23 mouse cellular contexts compared by ENCODE assay signal in the genomic region with DNA sequence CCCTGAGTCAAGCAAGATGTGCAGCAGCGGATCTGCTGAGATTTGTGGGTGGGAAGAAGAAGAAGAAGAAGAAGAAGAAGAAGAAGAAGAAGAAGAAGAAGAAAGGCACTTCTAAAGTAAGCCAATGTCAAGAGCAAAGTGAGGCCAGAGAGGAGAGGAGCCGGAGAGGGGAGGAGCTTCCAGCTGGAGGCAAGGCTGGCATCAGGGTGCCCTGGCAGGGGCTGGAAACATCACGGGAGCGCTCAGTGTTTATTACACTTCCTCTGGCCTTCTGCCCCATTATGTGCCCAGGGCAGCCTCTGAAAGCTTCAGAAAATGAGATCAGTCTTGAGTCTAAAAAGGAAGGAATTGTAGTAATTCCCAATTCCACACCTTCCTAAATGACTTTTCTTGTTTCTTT.
"Had no signal": no experiment of that assay in that cellular context is flagged by ENCODE, and none has a peak within 500 bp of the region (broad histone marks: within the 10 kb centered on the region; RNA-seq: fewer than 3 reads in every experiment).

No protein-coding gene starts in this region.

- H3K4me3 ChIP-seq: heart, embryonic 13.5 days; heart, embryonic 15.5 days; hindbrain, embryonic 13.5 days; hindbrain, embryonic 15.5 days; kidney, embryonic 15.5 days; limb, embryonic 13.5 days; limb, embryonic 15.5 days; liver, embryonic 12.5 days had no signal

- H3K4me1 ChIP-seq: heart, embryonic 13.5 days; heart, embryonic 15.5 days; hindbrain, embryonic 13.5 days; hindbrain, embryonic 15.5 days; kidney, embryonic 15.5 days; limb, embryonic 13.5 days; limb, embryonic 15.5 days; liver, embryonic 12.5 days had no signal

- H3K27me3 ChIP-seq: heart, embryonic 13.5 days; heart, embryonic 15.5 days; hindbrain, embryonic 13.5 days; hindbrain, embryonic 15.5 days; kidney, embryonic 15.5 days; limb, embryonic 13.5 days; limb, embryonic 15.5 days; liver, embryonic 12.5 days had no signal

- H3K27ac ChIP-seq: heart, embryonic 13.5 days; heart, embryonic 15.5 days; hindbrain, embryonic 13.5 days; hindbrain, embryonic 15.5 days; hindbrain, postnatal 0 days; kidney, embryonic 15.5 days; limb, embryonic 13.5 days; limb, embryonic 15.5 days; liver, embryonic 12.5 days; liver, embryonic 14.5 days had no signal

- DNase-seq: forebrain, postnatal 0 days; gastrocnemius, postnatal 14 days; gastrocnemius, postnatal 36 days; heart, adult 18-20 months; heart, postnatal 14 days; heart, postnatal 36 days; kidney, adult 11 months; kidney, adult 8-10 months; kidney, postnatal 10 days; kidney, postnatal 25 days; layer of hippocampus, adult 9-11 months; layer of hippocampus, postnatal 36 days; left cerebral cortex, postnatal 4 days had no signal
